Mouse (Mus musculus) liver, adult 2 months (tissue): ENCODE measurements around the gene Abl1.

Experiments
- CTCF ChIP-seq: fragments of 200-500 bp; IDR thresholded peaks from 2 replicates; pipeline ENCODE4 v1.5.1; 2011; ENCODE audit warnings: low read depth, low read length, control low read depth
- POLR2A ChIP-seq: fragments of 200-500 bp; IDR thresholded peaks from 2 replicates; pipeline ENCODE4 v1.6.1; 2011; ENCODE audit warnings: low read length, control low read depth; ENCODE audit not compliant: insufficient read depth; ENCODE audit errors: extremely low read depth

DNA sequence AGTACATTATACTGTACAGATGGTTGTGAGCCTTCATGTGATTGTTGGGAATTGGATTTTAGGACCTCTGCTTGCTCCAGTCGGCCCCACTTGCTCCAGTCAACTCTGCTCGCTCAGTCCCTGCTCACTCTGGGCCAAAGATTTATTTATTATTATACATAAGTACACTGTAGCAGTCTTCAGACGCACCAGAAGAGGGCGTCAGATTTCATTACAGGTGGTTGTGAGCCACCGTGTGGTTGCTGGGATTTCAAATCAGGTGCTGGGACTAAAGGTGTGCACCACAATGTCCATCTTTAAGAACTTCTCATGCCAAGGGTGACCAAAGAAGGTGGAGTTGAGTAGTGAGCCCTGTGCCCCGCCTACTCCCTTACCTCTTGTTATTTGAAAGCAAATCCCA lies 104.4 kb downstream of the Abl1 start:
- TF ChIP-seq CTCF (no peak), POLR2A (no peak)
